Mouse (Mus musculus) intestine, embryonic 14.5 days (tissue): ENCODE data around the gene Nphp1. TPM values are rescaled to one million over a fixed set of nuclear protein-coding genes. Genes with fewer than 3 reads are reported as not detected.

Experiments used
- ATAC-seq: fragments of 200-750 bp; cut with Nextera tagmentation; replicated peaks from 2 replicates; pipeline ENCODE4 v1.8.0; 2017; ENCODE audit warnings: low read depth, moderate number of reproducible peaks, moderate TSS enrichment, moderate library complexity; ENCODE audit not compliant: low FRiP score, low TSS enrichment
- DNase-seq: peaks from one replicate; pipeline ENCODE4 v3.0.0-alpha.2; 2018; ENCODE audit warnings: low spot score
- H3K27ac ChIP-seq: fragments of 300-500 bp; sonication (generic); 2 replicates; pipeline ENCODE4 v1.5.1; 2014; ENCODE audit warnings: low read depth, mild to moderate bottlenecking, control low read depth
- H3K27me3 ChIP-seq: fragments of 300-500 bp; sonication (generic); replicated peaks from 2 replicates; pipeline ENCODE4 v1.6.1; 2014; ENCODE audit warnings: low read length, control low read depth; ENCODE audit not compliant: control insufficient read depth, insufficient read depth
- H3K36me3 ChIP-seq: fragments of 300-500 bp; sonication (generic); 2 replicates; pipeline ENCODE4 v1.6.1; 2014; ENCODE audit warnings: low read length, control low read depth; ENCODE audit not compliant: control insufficient read depth, insufficient read depth
- H3K4me1 ChIP-seq: fragments of 300-500 bp; sonication (generic); replicated peaks from 2 replicates; pipeline ENCODE4 v1.6.1; 2014; ENCODE audit warnings: low read length, control low read depth, mixed read lengths; ENCODE audit not compliant: control insufficient read depth, insufficient read depth
- H3K4me2 ChIP-seq: fragments of 300-500 bp; sonication (generic); 2 replicates; pipeline ENCODE4 v1.6.1; 2014; ENCODE audit warnings: low read length
- H3K4me3 ChIP-seq: fragments of 300-500 bp; sonication (generic); 2 replicates; pipeline ENCODE4 v1.5.1; 2014; ENCODE audit warnings: low read depth, low read length, control low read depth, mixed read lengths
- H3K9ac ChIP-seq: fragments of 300-500 bp; sonication (generic); 2 replicates; pipeline ENCODE4 v1.6.1; 2014; ENCODE audit warnings: mild to moderate bottlenecking, low read length
- H3K9me3 ChIP-seq: fragments of 300-500 bp; sonication (generic); 2 replicates; pipeline ENCODE4 v1.6.1; 2016; ENCODE audit warnings: low read length, control low read depth; ENCODE audit not compliant: control insufficient read depth
- WGBS: fragments of 180-500 bp; shearing (Covaris S2); extraction: QIAGEN DNeasy Blood & Tissue Kit; methylation state at CpG from one replicate; pipeline ENCODE4 v1.1.7; 2014; 5-methylcytosine and 5-hydroxymethylcytosine counted together
- polyA plus RNA-seq: library from polyadenylated mRNA; unstranded; fragments of >200 nt; fragmentation: Nextera tagmentation; extraction: Ambion mirVana; gene quantifications from 2 replicates; pipeline ENCODE4 v1.2.1, GENCODE M21; 2014

The Nphp1 gene
- polyA plus RNA-seq, 1 experiment from 2014 or later, result 20.6 TPM

DNA sequence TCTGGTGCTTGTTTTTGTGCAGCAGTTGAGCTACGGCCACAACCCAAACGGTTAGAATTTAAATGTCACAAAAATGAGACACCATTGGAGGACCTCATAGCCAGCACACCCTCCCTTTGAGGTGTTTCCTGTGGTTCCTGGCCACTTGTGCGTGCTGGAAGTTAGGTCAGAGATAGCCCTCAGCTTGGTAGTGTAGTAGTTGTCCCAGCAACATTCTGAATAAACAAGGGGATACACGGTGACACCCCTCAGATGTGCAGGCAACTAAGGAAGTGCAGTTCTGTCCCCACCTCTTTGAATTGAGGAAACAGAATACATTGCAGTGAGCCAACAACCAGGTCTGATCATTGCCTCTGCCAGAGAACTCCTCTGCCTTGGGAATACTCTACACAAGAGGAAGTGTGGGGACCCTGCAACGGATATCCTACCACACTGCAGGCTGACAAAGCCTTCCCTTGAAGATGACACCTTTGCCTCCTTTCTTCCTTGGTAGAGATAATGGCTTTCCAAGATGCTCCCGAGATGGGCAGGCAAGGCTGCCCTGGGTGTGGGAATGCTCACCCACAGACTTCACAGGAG is 52.0 kb downstream of the Nphp1 start:
- H3K4me2 ChIP-seq, result no peak overlapping the region
- no peaks in the 10 kb centered on the region for H3K9me3 ChIP-seq
- DNase-seq, result no peak
- no peak overlapping the region for H3K4me3 ChIP-seq
- WGBS, result 84% methylated on average over 6 of the region's 6 CpGs
- H3K36me3 ChIP-seq, result 0 out of 2 replicates have a peak, but pooled peaks cover 4% of the 10 kb centered on the region
- no peak overlapping the region for H3K9ac ChIP-seq
- ATAC-seq, result no peak
- H3K27ac ChIP-seq, result no peak overlapping the region
- H3K4me1 ChIP-seq, result no peaks in the 10 kb centered on the region
- H3K27me3 ChIP-seq, result no peaks in the 10 kb centered on the region

DNA sequence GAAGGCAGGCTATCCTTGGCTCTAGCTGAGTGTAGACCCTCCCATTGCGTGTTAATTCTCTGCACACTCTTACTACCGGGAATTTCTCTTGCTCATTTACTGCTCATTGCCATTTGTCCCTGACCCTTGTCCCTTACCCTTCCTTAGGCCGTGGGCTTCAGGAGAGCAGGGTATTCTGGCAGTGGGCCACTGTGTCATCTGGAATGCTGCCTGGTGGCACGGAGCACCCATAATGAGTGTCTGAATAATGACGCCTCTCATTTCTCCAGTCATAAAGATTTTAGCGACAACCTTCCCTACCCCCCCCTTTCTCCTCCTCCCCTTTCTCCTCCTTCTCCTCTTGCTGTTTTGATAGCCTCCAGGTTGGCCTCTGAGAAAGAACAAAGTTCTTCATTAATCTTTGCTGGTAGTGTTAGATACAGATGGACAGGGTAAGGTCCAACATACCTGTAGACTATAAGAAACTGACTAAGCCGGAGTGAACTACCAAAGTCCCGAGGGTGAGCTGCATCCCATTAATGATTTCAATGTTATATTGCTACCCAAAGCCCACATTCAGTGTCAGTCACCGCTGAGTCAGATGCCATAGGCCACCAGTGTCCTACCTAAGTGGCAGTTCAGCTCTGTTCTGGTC is 53.1 kb downstream of the Nphp1 start:
- WGBS, result 76% methylated on average over 9 of the region's 9 CpGs
- Histone ChIP-seq H3K27me3 (no peaks in the 10 kb centered on the region; the same call in 1 of the 2 replicates), H3K9me3 (no peaks in the 10 kb centered on the region), H3K4me3 (no peak overlapping the region), H3K4me2 (no peak overlapping the region), H3K27ac (no peak overlapping the region), H3K36me3 (no peaks in the 10 kb centered on the region), H3K9ac (no peak overlapping the region), H3K4me1 (no peaks in the 10 kb centered on the region)
- DNase-seq, result no peak
- ATAC-seq, result no peak; the same call in 1 of the 2 replicates

DNA sequence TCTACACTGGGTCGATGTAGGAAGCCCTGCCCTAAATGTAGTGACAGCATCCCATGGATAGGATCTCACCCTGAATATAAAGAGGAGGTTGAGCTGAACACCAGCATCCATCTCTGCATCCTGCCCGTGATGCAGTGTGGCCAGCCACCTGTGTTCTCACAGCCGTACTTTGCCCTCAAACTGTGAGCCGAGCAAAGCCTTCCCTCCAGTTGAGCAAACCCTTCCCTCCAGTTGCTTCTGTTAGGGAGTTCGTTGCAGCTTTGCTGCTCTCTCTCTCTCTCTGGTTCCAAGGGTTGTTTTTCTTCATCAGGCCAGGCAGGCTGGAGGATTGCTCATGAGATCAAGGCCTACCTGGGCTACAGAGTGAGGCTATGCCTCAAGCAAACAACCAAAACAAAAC is 53.8 kb downstream of the Nphp1 start:
- ATAC-seq, result no peak
- WGBS, result 73% methylated on average over 5 of the region's 5 CpGs
- Histone ChIP-seq H3K4me3 (no peak overlapping the region), H3K36me3 (no peaks in the 10 kb centered on the region), H3K9ac (no peak overlapping the region), H3K4me2 (no peak overlapping the region), H3K9me3 (no peaks in the 10 kb centered on the region), H3K27ac (no peak overlapping the region), H3K4me1 (no peaks in the 10 kb centered on the region; the same call in 1 of the 2 replicates), H3K27me3 (no peaks in the 10 kb centered on the region; the same call in 1 of the 2 replicates)
- DNase-seq, result no peak

DNA sequence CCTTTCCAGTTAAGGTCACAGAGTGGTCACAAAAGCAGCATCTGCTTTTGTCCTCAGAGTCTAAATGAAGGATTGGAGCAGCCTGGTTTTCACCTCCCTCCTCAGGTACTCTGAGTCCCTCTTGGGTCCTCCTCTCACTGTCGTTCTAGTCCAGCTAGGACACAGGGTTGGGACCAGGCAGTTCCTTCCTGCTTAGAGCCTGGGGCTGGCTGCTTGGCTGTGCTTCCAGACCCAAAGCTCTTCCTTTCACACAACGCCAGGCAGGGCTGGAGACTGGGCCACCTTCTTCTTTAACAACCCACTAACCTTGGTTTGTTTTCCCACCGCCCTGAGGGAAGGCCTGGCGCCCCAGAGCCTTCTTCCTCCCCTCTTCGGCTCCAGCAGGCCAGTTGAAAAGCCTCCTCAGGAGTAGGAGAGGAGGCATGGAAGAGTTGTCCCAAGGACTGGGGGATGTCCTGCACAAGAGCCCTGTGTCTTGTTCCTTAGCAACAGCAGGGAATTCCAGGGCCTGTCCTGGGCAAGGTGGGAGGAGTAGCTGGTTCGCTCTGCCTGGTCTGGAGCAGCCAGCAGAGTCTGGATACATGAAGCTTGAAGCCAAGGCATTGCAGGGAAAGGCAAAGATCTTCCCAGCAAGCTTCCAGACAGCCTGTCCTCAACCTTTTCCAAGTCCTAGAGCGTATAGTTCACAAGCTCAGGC is 58.2 kb downstream of the Nphp1 start:
- whole genome bisulfite sequencing, result 48% methylated on average over 7 of the region's 7 CpGs
- no peak overlapping the region for H3K4me2 ChIP-seq
- 0 out of 2 replicates have a peak overlapping the region, but pooled peaks have one; percentile 20 for H3K9ac ChIP-seq
- no peaks in the 10 kb centered on the region for H3K36me3 ChIP-seq
- H3K9me3 ChIP-seq, result no peaks in the 10 kb centered on the region
- DNase-seq (no peak), ATAC-seq (no peak)
- H3K27ac ChIP-seq, result no peak overlapping the region
- peaks cover 9% of the 10 kb centered on the region for H3K27me3 ChIP-seq
- no peaks in the 10 kb centered on the region; the same call in 1 of the 2 replicates for H3K4me1 ChIP-seq
- no peak overlapping the region for H3K4me3 ChIP-seq

DNA sequence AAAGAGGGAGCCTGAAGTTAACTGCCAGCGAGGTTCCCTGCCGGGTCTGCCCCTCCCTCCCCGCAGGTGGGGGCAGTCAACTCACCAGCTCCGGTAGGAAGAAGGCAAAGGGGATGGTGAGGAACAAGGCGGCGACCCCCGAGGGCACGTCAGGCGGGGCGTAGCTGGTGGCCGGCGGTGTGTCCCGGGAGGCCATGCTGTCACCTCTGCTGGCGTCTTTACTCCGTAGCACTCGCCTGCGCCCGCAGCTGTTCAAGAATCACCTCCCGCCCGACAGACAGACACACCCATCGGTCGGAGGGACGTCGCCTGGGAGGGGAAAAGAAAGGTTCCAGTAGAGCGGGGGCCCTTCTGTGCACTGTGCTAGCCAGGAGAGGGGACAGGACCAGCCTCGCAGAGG is 59.0 kb downstream of the Nphp1 start, which contains the start of gene Mall:
Mall (minus strand) TSS at position 262 of the 400 bp plus-strand sequence.
- H3K27ac ChIP-seq, result no peak within 1 kb of the TSS
- ATAC-seq, result 0 out of 2 replicates have a peak, but pooled peaks have one; percentile 40
- H3K36me3 ChIP-seq, result no peaks in the 10 kb centered on the region

DNA sequence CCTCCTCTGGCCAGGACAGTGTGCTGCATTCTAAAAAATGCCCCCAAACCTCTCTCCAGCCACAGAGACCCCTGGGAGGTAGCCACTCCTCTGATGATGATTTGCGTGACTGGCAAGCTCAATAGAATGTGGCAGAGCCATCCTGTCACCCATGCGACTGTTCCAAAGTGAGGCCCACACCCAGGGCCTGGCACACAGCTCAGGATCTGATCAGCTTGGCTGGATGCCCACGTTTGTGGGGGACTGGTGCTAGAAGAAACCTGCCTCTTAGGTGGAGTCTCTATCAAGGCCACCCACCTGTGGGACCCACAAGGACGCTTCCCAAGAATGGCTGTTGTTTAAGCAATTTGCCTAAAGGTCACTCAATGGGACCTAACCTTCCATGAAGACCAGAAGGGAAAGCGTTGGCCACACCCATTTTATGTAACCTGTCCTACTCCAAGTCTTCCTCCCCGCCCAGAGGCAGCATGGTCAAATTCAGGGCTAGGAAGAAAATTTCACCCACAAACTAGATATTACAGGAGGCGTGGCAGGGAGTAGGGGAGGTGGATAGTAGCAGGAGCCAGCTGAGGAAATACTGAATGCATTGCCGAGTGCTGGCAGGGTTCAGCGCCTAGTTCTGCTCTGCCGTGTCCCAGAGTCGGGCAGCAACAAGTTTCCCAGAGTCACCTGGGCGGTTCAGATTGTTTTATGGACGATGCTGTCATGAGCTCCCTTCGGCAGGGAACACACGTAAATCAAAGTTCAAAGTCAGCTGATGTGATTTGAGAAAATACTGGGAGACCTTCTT is 59.8 kb downstream of the Nphp1 start:
- H3K4me3 ChIP-seq, result no peak overlapping the region
- WGBS, result 34% methylated on average over 15 of the region's 15 CpGs
- H3K27me3 ChIP-seq, result peaks cover 9% of the 10 kb centered on the region
- H3K9me3 ChIP-seq, result no peaks in the 10 kb centered on the region
- H3K27ac ChIP-seq, result 0 out of 2 replicates have a peak overlapping the region, but pooled peaks have one; percentile 22
- peak overlapping the region; percentile 39; the same call in 1 of the 2 replicates for H3K4me2 ChIP-seq
- ATAC-seq (0 out of 2 replicates have a peak, but pooled peaks have one; percentile 23), DNase-seq (peak; percentile 58)
- no peaks in the 10 kb centered on the region for H3K36me3 ChIP-seq
- H3K9ac ChIP-seq, result no peak overlapping the region
- no peaks in the 10 kb centered on the region; the same call in 1 of the 2 replicates for H3K4me1 ChIP-seq

More for the DNA sequence above, 59.0 kb downstream of the Nphp1 start, which contains the start of gene Mall:
- peak; percentile 59 for DNase-seq
- Histone ChIP-seq H3K4me2 (peak within 1 kb of the TSS; percentile 39), H3K9ac (0 out of 2 replicates have a peak within 1 kb of the TSS, but pooled peaks have one; percentile 20), H3K4me1 (no peaks in the 10 kb centered on the region; the same call in 1 of the 2 replicates), H3K27me3 (peaks cover 9% of the 10 kb centered on the region), H3K9me3 (no peaks in the 10 kb centered on the region), H3K4me3 (peak within 1 kb of the TSS; percentile 15; the same call in 1 of the 2 replicates)
- WGBS, result under 1% methylated on average over 26 of the region's 26 CpGs

DNA sequence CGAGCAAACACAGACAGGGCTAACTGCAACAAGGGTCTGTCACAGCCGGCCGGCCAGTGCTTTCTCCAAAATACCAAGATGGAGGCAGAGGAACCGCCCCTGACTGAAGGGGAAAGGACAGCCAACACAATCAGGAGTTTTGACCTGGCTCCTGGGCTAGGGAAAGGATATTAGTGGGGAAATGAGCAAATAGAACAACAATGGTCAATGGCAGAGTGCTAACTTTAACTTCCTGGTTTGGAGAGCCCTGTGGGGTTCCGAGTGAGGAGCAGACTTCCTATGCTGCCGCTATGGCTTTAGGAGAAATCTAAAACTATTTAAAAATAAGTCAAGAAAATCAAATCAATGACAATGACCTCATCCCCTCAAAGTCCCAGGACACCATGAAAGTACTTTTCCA is 60.6 kb downstream of the Nphp1 start:
- H3K36me3 ChIP-seq, result no peaks in the 10 kb centered on the region
- no peak for DNase-seq
- H3K4me2 ChIP-seq, result no peak overlapping the region
- no peak overlapping the region for H3K9ac ChIP-seq
- H3K4me1 ChIP-seq, result no peaks in the 10 kb centered on the region; the same call in 1 of the 2 replicates
- H3K27me3 ChIP-seq, result peaks cover 9% of the 10 kb centered on the region
- ATAC-seq, result no peak
- H3K27ac ChIP-seq, result 0 out of 2 replicates have a peak overlapping the region, but pooled peaks have one; percentile 22
- no peak overlapping the region for H3K4me3 ChIP-seq
- H3K9me3 ChIP-seq, result no peaks in the 10 kb centered on the region
- 76% methylated on average over 6 of the region's 6 CpGs for WGBS

DNA sequence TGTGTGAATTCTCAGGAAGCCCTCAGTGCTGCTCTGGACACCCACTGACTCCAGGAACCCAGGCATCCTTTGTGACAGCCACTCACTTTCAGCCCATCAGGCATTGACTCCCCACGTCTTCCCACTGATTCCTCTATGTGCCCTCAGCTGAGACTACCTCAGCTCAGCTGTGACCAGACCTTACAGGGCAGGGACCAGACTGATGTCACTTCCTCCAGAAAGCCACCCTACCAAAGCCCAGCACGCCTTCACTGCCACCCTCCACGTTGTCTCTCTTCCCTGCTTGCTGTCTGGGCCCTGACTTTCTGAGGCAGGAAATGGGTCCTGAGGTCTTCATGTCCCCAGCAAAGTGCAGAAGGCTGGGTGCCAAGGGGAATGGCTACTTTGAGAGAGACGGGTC is 65.5 kb downstream of the Nphp1 start:
- H3K27me3 ChIP-seq, result no peaks in the 10 kb centered on the region
- no peak overlapping the region for H3K4me3 ChIP-seq
- no peaks in the 10 kb centered on the region for H3K9me3 ChIP-seq
- peaks cover 13% of the 10 kb centered on the region; the same call in 1 of the 2 replicates for H3K4me1 ChIP-seq
- WGBS, result 53% methylated on average over 4 of the region's 4 CpGs
- DNase-seq, result no peak
- ATAC-seq, result no peak
- no peaks in the 10 kb centered on the region for H3K36me3 ChIP-seq
- H3K9ac ChIP-seq, result no peak overlapping the region
- H3K4me2 ChIP-seq, result no peak overlapping the region
- peak overlapping the region; percentile 54 for H3K27ac ChIP-seq
